Mouse (Mus musculus) central nervous system, embryonic 11.5 days (tissue): ENCODE measurements around the gene Kcna10. TPM values are rescaled to one million over a fixed set of nuclear protein-coding genes. Genes with fewer than 3 reads are reported as not detected.

Experiments
- polyA plus RNA-seq: library from polyadenylated mRNA; depleted of rRNA; stranded (reverse); fragments of >200 nt; gene quantifications from 2 replicates; pipeline ENCODE4 v1.2.3, GENCODE M21; 2012; rRNA removed

Kcna10 gene
- not detected in 2 replicates for polyA plus RNA-seq

GRCm38 (mm10) chr3:107182756-107183155 lies at the start of gene Kcna10:
Gene Kcna10 (plus strand): TSS chr3:107183056.

DNA sequence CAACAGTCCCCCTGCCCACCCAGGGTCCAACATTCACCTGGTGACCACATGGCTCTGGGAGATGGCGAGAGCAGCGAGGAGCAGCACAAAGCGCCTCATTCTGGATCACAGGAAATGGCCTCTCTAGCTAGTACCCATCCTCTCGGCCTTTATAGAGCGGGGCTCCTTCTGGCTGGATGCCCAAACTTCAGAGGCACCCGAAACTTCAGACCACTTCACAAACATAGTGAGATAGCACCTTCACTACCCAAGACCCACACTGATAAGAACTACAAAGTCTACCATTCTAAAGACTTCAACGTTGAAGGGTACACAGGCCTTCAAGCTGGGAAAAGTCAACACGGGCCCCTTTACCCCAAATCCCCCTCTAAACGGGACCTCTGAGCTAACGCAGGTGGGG lies 38.8 kb downstream of the Kcna10 start, which contains the start of gene Cym:
TSS of gene Cym (minus strand) at position 125 of the 400 bp plus-strand sequence.

DNA sequence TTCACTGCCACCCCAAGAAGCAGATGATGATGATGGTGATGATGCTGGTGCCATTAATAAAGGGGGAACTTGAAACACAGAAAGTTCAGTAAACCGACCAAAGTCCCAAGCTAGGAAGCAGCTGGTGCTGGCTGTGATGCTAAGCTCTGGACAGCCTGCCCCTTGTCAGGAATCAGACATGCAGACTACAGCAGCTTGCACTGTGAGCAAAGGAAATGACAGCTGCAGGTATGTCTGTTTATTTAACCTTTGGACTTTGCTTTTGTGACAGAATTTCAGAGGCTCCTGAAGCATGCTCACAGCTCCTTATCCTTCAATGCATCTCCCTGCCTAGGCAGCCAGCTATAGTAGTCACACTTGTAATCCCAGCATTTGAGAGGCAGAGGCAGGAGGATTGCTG lies 47.7 kb downstream of the Kcna10 start, which contains the start of gene A630076J17Rik:
TSS of gene A630076J17Rik (plus strand) at position 88 of the 400 bp plus-strand sequence.

GRCm38 (mm10) chr3:107239607-107240006 lies 56.8 kb downstream of the Kcna10 start, which contains the start of gene Prok1:
Gene Prok1 (minus strand): TSS chr3:107239707.

Other genes starting within 250 kb of the Kcna10 start
- gene Kcna3, start 146.9 kb upstream of the Kcna10 start, polyA plus RNA-seq = 2.8 and 3.1 TPM in 2 replicates
- gene Kcna2, start 81.9 kb upstream of the Kcna10 start, polyA plus RNA-seq = 0.40 and 0.48 TPM in 2 replicates
- gene Cym, start 38.7 kb downstream of the Kcna10 start, polyA plus RNA-seq = 0.25 and 0.65 TPM in 2 replicates
- 0.05 TPM in 1 of 2 replicates, not detected in the other for gene A630076J17Rik, start 47.6 kb downstream of the Kcna10 start, polyA plus RNA-seq
- 0.57 and 0.85 TPM in 2 replicates for gene Prok1, start 56.7 kb downstream of the Kcna10 start, polyA plus RNA-seq
- 61.3 and 105 TPM in 2 replicates for gene Lamtor5, start 95.8 kb downstream of the Kcna10 start, polyA plus RNA-seq
- 0.32 and 1.1 TPM in 2 replicates for gene Slc16a4, start 108.2 kb downstream of the Kcna10 start, polyA plus RNA-seq
- gene Rbm15, start 150.6 kb downstream of the Kcna10 start, polyA plus RNA-seq = 9.6 and 10.3 TPM in 2 replicates